Mouse (Mus musculus): Measurements from ENCODE around the gene Dennd6b. TPM values are rescaled to one million over a fixed set of nuclear protein-coding genes. Genes with fewer than 3 reads are reported as not detected.

The Dennd6b gene
- polyA plus RNA-seq, 1 experiment from 2014 or later = 85.2 TPM

GRCm38 (mm10) chr15:89145813-89146350 lies 50.4 kb downstream of the Dennd6b start:
- Histone ChIP-seq H3K9ac (replicated peaks; ENCODE audit: low read length) (no peak overlapping the region; the same call in 1 of the 2 replicates), H3K4me3 (replicated peaks; ENCODE audit: low read depth, low read length) (peak overlapping the region; percentile 73), H3K36me3 (ENCODE audit: control insufficient read depth, insufficient read depth, low read length) (peaks cover 34% of the 10 kb centered on the region), H3K4me1 (ENCODE audit: control insufficient read depth, insufficient read depth, low read length) (peaks cover 36% of the 10 kb centered on the region), H3K27ac (replicated peaks; ENCODE audit: low read depth, low read length) (no peak overlapping the region), H3K9me3 (ENCODE audit: control insufficient read depth, low read length) (no peaks in the 10 kb centered on the region), H3K4me2 (ENCODE audit: low read length) (peak overlapping the region; percentile 79), H3K27me3 (ENCODE audit: control insufficient read depth, insufficient read depth, low read length) (no peaks in the 10 kb centered on the region)
- 83% methylated on average over 24 of the region's 24 CpGs for WGBS
- no peak for ATAC-seq (ENCODE audit: low FRiP score, low TSS enrichment)
- DNase-seq = no peak

GRCm38 (mm10) chr15:89144965-89145364 lies 51.3 kb downstream of the Dennd6b start:
- WGBS = 94% methylated on average over 11 of the region's 11 CpGs
- no peak for ATAC-seq (ENCODE audit: low FRiP score, low TSS enrichment)

GRCm38 (mm10) chr15:89143134-89143533 lies 53.2 kb downstream of the Dennd6b start:
- 79% methylated on average over 2 of the region's 2 CpGs for WGBS
- H3K4me2 ChIP-seq (ENCODE audit: low read length) = no peak overlapping the region
- H3K27ac ChIP-seq (replicated peaks; ENCODE audit: low read depth, low read length) = no peak overlapping the region
- H3K36me3 ChIP-seq (ENCODE audit: control insufficient read depth, insufficient read depth, low read length) = peaks cover 34% of the 10 kb centered on the region
- peaks cover 36% of the 10 kb centered on the region for H3K4me1 ChIP-seq (ENCODE audit: control insufficient read depth, insufficient read depth, low read length)
- no peak overlapping the region for H3K4me3 ChIP-seq (replicated peaks; ENCODE audit: low read depth, low read length)
- no peak for DNase-seq
- no peak for ATAC-seq (ENCODE audit: low FRiP score, low TSS enrichment)
- H3K9ac ChIP-seq (replicated peaks; ENCODE audit: low read length) = no peak overlapping the region
- H3K9me3 ChIP-seq (ENCODE audit: control insufficient read depth, low read length) = no peaks in the 10 kb centered on the region
- no peaks in the 10 kb centered on the region for H3K27me3 ChIP-seq (ENCODE audit: control insufficient read depth, insufficient read depth, low read length)

More at GRCm38 (mm10) chr15:89144965-89145364, 51.3 kb downstream of the Dennd6b start:
- Histone ChIP-seq H3K27me3 (ENCODE audit: control insufficient read depth, insufficient read depth, low read length) (no peaks in the 10 kb centered on the region), H3K4me2 (ENCODE audit: low read length) (no peak overlapping the region), H3K4me1 (ENCODE audit: control insufficient read depth, insufficient read depth, low read length) (peaks cover 40% of the 10 kb centered on the region), H3K36me3 (ENCODE audit: control insufficient read depth, insufficient read depth, low read length) (peaks cover 34% of the 10 kb centered on the region), H3K9ac (replicated peaks; ENCODE audit: low read length) (no peak overlapping the region), H3K4me3 (replicated peaks; ENCODE audit: low read depth, low read length) (no peak overlapping the region), H3K27ac (replicated peaks; ENCODE audit: low read depth, low read length) (no peak overlapping the region), H3K9me3 (ENCODE audit: control insufficient read depth, low read length) (no peaks in the 10 kb centered on the region)
- DNase-seq = no peak

- no peak overlapping the region for H3K4me2 ChIP-seq (ENCODE audit: low read length)
- H3K36me3 ChIP-seq (ENCODE audit: control insufficient read depth, insufficient read depth, low read length) = peaks cover 34% of the 10 kb centered on the region
- ATAC-seq (ENCODE audit: low FRiP score, low TSS enrichment) (no peak), DNase-seq (no peak)
- no peak overlapping the region for H3K9ac ChIP-seq (replicated peaks; ENCODE audit: low read length)
- no peak overlapping the region for H3K27ac ChIP-seq (replicated peaks; ENCODE audit: low read depth, low read length)
- no peak overlapping the region for H3K4me3 ChIP-seq (replicated peaks; ENCODE audit: low read depth, low read length)
- H3K4me1 ChIP-seq (ENCODE audit: control insufficient read depth, insufficient read depth, low read length) = peaks cover 24% of the 10 kb centered on the region
- no peaks in the 10 kb centered on the region for H3K27me3 ChIP-seq (ENCODE audit: control insufficient read depth, insufficient read depth, low read length)
- no peaks in the 10 kb centered on the region for H3K9me3 ChIP-seq (ENCODE audit: control insufficient read depth, low read length)
- WGBS = 80% methylated on average over 4 of the region's 4 CpGs
These were observed 54.4 kb downstream of the Dennd6b start for GRCm38 (mm10) chr15:89141905-89142304.

GRCm38 (mm10) chr15:89141443-89141842 lies 54.9 kb downstream of the Dennd6b start:
- ATAC-seq (ENCODE audit: low FRiP score, low TSS enrichment) (no peak), DNase-seq (no peak)
- peak overlapping the region; percentile 98; the same call in 1 of the 2 replicates for H3K4me2 ChIP-seq (ENCODE audit: low read length)
- H3K27me3 ChIP-seq (ENCODE audit: control insufficient read depth, insufficient read depth, low read length) = no peaks in the 10 kb centered on the region
- 35% methylated on average over 5 of the region's 5 CpGs for WGBS
- peaks cover 19% of the 10 kb centered on the region for H3K4me1 ChIP-seq (ENCODE audit: control insufficient read depth, insufficient read depth, low read length)
- no peak overlapping the region for H3K9ac ChIP-seq (replicated peaks; ENCODE audit: low read length)
- no peak overlapping the region for H3K27ac ChIP-seq (replicated peaks; ENCODE audit: low read depth, low read length)
- H3K4me3 ChIP-seq (replicated peaks; ENCODE audit: low read depth, low read length) = no peak overlapping the region
- no peaks in the 10 kb centered on the region for H3K9me3 ChIP-seq (ENCODE audit: control insufficient read depth, low read length)
- H3K36me3 ChIP-seq (ENCODE audit: control insufficient read depth, insufficient read depth, low read length) = peaks cover 34% of the 10 kb centered on the region

GRCm38 (mm10) chr15:89140659-89141252 lies 55.5 kb downstream of the Dennd6b start, which contains the start of gene Mapk12:
Gene Mapk12 (minus strand): TSS chr15:89140703.
- H3K9me3 ChIP-seq (ENCODE audit: control insufficient read depth, low read length) = no peaks in the 10 kb centered on the region
- peaks cover 33% of the 10 kb centered on the region for H3K36me3 ChIP-seq (ENCODE audit: control insufficient read depth, insufficient read depth, low read length)
- H3K4me2 ChIP-seq (ENCODE audit: low read length) = peak within 1 kb of the TSS; percentile 98
- peaks cover 18% of the 10 kb centered on the region for H3K4me1 ChIP-seq (ENCODE audit: control insufficient read depth, insufficient read depth, low read length)
- H3K9ac ChIP-seq (replicated peaks; ENCODE audit: low read length) = peak within 1 kb of the TSS; percentile 58
- DNase-seq = peak; percentile 39
- peak within 1 kb of the TSS; percentile 44 for H3K4me3 ChIP-seq (replicated peaks; ENCODE audit: low read depth, low read length)
- no peaks in the 10 kb centered on the region for H3K27me3 ChIP-seq (ENCODE audit: control insufficient read depth, insufficient read depth, low read length)
- ATAC-seq (ENCODE audit: low FRiP score, low TSS enrichment) = peak; percentile 59; the same call in 1 of the 2 replicates
- WGBS = under 1% methylated on average over 21 of the region's 21 CpGs
- no peak within 1 kb of the TSS for H3K27ac ChIP-seq (replicated peaks; ENCODE audit: low read depth, low read length)

- ATAC-seq (ENCODE audit: low FRiP score, low TSS enrichment) (peak; percentile 46; the same call in 1 of the 2 replicates), DNase-seq (peak; percentile 56)
- Histone ChIP-seq H3K4me3 (replicated peaks; ENCODE audit: low read depth, low read length) (peak overlapping the region; percentile 44), H3K36me3 (ENCODE audit: control insufficient read depth, insufficient read depth, low read length) (peaks cover 27% of the 10 kb centered on the region), H3K9ac (replicated peaks; ENCODE audit: low read length) (peak overlapping the region; percentile 58), H3K4me1 (ENCODE audit: control insufficient read depth, insufficient read depth, low read length) (peaks cover 18% of the 10 kb centered on the region), H3K4me2 (ENCODE audit: low read length) (peak overlapping the region; percentile 98), H3K9me3 (ENCODE audit: control insufficient read depth, low read length) (no peaks in the 10 kb centered on the region), H3K27ac (replicated peaks; ENCODE audit: low read depth, low read length) (no peak overlapping the region), H3K27me3 (ENCODE audit: control insufficient read depth, insufficient read depth, low read length) (no peaks in the 10 kb centered on the region)
- under 1% methylated on average over 53 of the region's 53 CpGs for WGBS
These were observed 56.1 kb downstream of the Dennd6b start for GRCm38 (mm10) chr15:89140048-89140658.

GRCm38 (mm10) chr15:89138531-89138930 lies 57.8 kb downstream of the Dennd6b start:
- Histone ChIP-seq H3K27ac (replicated peaks; ENCODE audit: low read depth, low read length) (no peak overlapping the region), H3K4me1 (ENCODE audit: control insufficient read depth, insufficient read depth, low read length) (peaks cover 18% of the 10 kb centered on the region), H3K9ac (replicated peaks; ENCODE audit: low read length) (no peak overlapping the region), H3K27me3 (ENCODE audit: control insufficient read depth, insufficient read depth, low read length) (no peaks in the 10 kb centered on the region), H3K9me3 (ENCODE audit: control insufficient read depth, low read length) (no peaks in the 10 kb centered on the region), H3K4me2 (ENCODE audit: low read length) (no peak overlapping the region), H3K4me3 (replicated peaks; ENCODE audit: low read depth, low read length) (no peak overlapping the region), H3K36me3 (ENCODE audit: control insufficient read depth, insufficient read depth, low read length) (peaks cover 12% of the 10 kb centered on the region)
- WGBS = 93% methylated on average over 6 of the region's 6 CpGs
- DNase-seq (no peak), ATAC-seq (ENCODE audit: low FRiP score, low TSS enrichment) (no peak)
